Mouse (Mus musculus) lung, embryonic 15.5 days (tissue): Measurements from ENCODE around the gene Gper1. TPM values are rescaled to one million over a fixed set of nuclear protein-coding genes. Genes with fewer than 3 reads are reported as not detected.
A peak's percentile ranks its signal among the peaks of the same experiment; 100 is the strongest.

Experiments used
- ATAC-seq: fragments of 200-750 bp; cut with Nextera tagmentation; 2 replicates; pipeline ENCODE4 v1.8.0; 2017; ENCODE audit warnings: moderate number of reproducible peaks, borderline replicate concordance; ENCODE audit not compliant: low FRiP score, low TSS enrichment; ENCODE audit errors: extremely low read depth
- H3K27ac ChIP-seq: fragments of 300-500 bp; sonication (generic); 2 replicates; pipeline ENCODE4 v1.5.1; 2015; ENCODE audit warnings: moderate library complexity, mild to moderate bottlenecking, inconsistent platforms
- H3K27me3 ChIP-seq: fragments of 300-500 bp; sonication (generic); 2 replicates; pipeline ENCODE4 v1.6.1; 2015; ENCODE audit warnings: inconsistent platforms
- H3K36me3 ChIP-seq: fragments of 300-500 bp; sonication (generic); 2 replicates; pipeline ENCODE4 v1.6.1; 2015; ENCODE audit warnings: inconsistent platforms
- H3K4me1 ChIP-seq: fragments of 300-500 bp; sonication (generic); 2 replicates; pipeline ENCODE4 v1.6.1; 2015; ENCODE audit warnings: inconsistent platforms
- H3K4me2 ChIP-seq: fragments of 300-500 bp; sonication (generic); 2 replicates; pipeline ENCODE4 v1.6.1; 2015; ENCODE audit warnings: inconsistent platforms, mild to moderate bottlenecking, moderate library complexity
- H3K4me3 ChIP-seq: fragments of 300-500 bp; sonication (generic); 2 replicates; pipeline ENCODE4 v1.5.1; 2015; ENCODE audit warnings: mild to moderate bottlenecking, inconsistent platforms
- H3K9ac ChIP-seq: fragments of 300-500 bp; sonication (generic); 2 replicates; pipeline ENCODE4 v1.6.1; 2015; ENCODE audit warnings: inconsistent platforms
- H3K9me3 ChIP-seq: fragments of 300-500 bp; sonication (generic); 2 replicates; pipeline ENCODE4 v1.6.1; 2016; ENCODE audit warnings: inconsistent platforms
- WGBS: fragments of 180-500 bp; shearing (Covaris S2); methylation state at CpG from one replicate; pipeline ENCODE4 v1.1.7; 2015; 5-methylcytosine and 5-hydroxymethylcytosine counted together
- polyA plus RNA-seq: library from polyadenylated mRNA; unstranded; fragments of >200 nt; fragmentation: Nextera tagmentation; extraction: Ambion mirVana; gene quantifications from 2 replicates; pipeline ENCODE4 v1.2.1, GENCODE M21; 2015

The Gper1 gene
- polyA plus RNA-seq, 1 experiment from 2014 or later = 6.6 TPM

DNA sequence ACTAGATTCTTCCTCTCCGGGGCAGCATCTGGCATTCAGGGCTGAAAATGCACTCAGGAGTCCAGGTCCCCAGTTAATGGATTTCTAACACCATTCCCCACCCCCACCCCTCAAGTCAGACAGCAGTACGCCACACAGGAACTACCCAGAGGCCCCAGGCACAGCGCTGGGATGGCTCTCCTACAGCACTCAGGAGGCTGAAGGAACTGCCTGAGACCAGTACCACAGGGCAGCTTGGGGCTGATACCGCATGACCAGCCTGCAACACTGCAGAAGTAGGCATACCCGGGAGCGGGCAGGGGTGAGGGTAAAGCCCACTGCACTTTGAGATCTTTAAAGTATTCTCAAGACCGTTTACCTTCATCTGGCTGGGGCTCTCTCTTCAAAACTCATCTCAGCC lies 17.5 kb upstream of the Gper1 start:
- no peaks in the 10 kb centered on the region for H3K36me3 ChIP-seq
- H3K4me1 ChIP-seq = peaks cover 12% of the 10 kb centered on the region; the same call in 1 of the 2 replicates
- H3K4me3 ChIP-seq = no peak overlapping the region
- no peaks in the 10 kb centered on the region for H3K9me3 ChIP-seq
- H3K27ac ChIP-seq = no peak overlapping the region
- no peak overlapping the region for H3K9ac ChIP-seq
- H3K27me3 ChIP-seq = no peaks in the 10 kb centered on the region
- no peak for ATAC-seq
- WGBS = 64% methylated on average over 7 of the region's 7 CpGs
- H3K4me2 ChIP-seq = no peak overlapping the region

DNA sequence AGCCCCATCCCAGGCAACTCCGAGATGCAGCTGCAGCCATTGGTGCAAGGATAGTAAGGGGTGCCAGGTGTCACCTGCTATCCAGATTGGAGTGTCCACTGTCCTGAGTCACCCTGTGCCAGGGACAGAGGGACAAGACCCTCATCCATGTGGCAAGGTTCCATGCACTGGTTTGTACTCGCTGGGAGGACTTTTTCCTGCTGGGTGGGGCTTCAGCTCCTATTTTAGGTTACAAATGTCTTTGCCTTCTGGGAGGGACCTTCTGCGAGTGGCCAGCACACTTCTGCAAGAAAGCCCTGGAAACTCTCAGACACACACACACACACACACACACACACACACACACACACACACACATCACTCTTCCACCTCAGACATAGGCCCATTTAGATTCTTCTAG lies 17.0 kb upstream of the Gper1 start:
- Histone ChIP-seq H3K36me3 (no peaks in the 10 kb centered on the region), H3K4me3 (no peak overlapping the region), H3K9me3 (no peaks in the 10 kb centered on the region), H3K27ac (no peak overlapping the region), H3K4me2 (no peak overlapping the region), H3K9ac (no peak overlapping the region), H3K27me3 (no peaks in the 10 kb centered on the region), H3K4me1 (peaks cover 12% of the 10 kb centered on the region; the same call in 1 of the 2 replicates)
- WGBS = 58% methylated on average over 3 of the region's 3 CpGs
- ATAC-seq = no peak

DNA sequence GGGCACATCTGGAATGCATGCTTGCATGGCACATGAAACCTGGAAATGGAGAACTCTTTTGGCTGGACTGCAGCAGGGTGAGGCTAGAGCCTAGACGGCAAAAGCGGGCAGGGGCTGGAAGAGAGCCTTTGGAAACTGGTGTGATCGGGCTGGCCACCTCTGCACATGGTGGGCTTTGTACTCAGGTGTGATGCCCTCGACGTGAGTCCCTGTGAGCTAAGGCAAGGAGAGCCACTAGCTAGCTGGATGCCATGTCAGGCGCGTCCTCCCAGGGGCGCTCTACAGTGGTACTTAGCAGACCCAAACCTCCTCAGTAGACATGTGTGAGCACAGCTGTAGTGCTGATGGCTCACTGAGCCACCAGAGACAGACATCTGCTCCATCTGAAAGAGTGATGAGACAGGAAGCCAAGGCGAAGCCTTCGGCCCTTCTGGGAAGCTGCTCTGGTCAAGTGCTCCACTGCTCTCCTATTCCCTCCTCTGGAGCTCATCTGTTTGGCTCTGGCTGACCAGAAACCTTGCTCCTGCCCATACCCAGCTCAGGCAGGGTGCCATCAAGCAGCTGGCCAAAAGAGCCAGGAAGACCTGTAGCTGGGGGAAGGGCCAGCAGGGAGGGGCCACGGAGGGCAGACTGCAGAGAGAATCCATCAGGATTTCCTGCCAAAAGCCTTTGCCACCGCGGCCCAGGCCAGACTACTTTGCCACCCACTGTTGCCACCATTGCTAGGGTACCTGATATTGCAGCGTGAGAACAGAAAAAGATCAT lies 15.6 kb upstream of the Gper1 start:
- Histone ChIP-seq H3K9me3 (no peaks in the 10 kb centered on the region), H3K36me3 (no peaks in the 10 kb centered on the region), H3K4me3 (no peak overlapping the region), H3K4me2 (no peak overlapping the region), H3K9ac (no peak overlapping the region), H3K27ac (no peak overlapping the region), H3K27me3 (no peaks in the 10 kb centered on the region), H3K4me1 (peaks cover 12% of the 10 kb centered on the region; the same call in 1 of the 2 replicates)
- WGBS = 76% methylated on average over 14 of the region's 14 CpGs
- ATAC-seq = no peak

DNA sequence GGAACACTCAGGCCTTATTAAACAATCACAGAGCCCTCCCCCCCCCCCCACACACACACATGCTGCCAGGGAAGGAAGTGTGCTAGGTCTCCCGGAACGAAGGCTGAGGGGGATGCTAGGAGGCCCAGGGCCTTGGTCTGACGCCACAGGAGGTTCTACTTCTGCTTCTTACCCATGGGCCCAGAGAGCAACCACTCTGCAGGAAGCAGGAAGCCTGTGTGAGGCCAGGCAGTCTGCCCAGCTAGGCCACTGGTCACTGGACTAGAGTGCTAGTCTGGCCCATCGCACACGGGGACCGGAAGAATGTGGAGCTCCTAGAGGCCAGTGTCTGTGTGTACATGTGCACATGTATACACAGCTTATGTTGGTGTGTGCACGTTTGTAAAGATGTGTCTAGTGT lies 14.4 kb upstream of the Gper1 start:
- ATAC-seq = no peak
- no peak overlapping the region for H3K4me3 ChIP-seq
- no peak overlapping the region for H3K27ac ChIP-seq
- no peaks in the 10 kb centered on the region for H3K27me3 ChIP-seq
- H3K4me2 ChIP-seq = no peak overlapping the region
- no peak overlapping the region for H3K9ac ChIP-seq
- H3K9me3 ChIP-seq = no peaks in the 10 kb centered on the region
- peaks cover 12% of the 10 kb centered on the region; the same call in 1 of the 2 replicates for H3K4me1 ChIP-seq
- H3K36me3 ChIP-seq = no peaks in the 10 kb centered on the region
- 74% methylated on average over 7 of the region's 7 CpGs for WGBS

DNA sequence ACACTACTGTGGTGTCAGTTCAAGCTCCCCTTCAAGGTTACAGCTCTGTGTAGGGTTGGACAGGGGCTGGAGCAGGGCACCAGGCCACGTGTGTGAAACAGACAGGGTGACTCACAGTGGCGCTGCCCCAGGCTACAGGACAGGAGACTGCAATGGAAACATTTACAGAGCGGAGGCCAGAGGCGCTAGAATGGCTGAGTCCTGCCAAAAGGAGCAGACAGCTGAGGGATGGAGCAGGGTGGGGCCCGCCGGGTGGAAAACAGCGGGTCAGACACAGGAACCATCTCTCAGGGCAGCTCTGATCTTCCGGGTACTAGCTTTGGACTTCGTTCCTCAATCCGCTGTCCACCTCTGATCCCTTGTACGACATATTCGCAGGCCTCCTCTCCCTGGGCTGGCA lies 13.5 kb upstream of the Gper1 start:
- WGBS = 55% methylated on average over 12 of the region's 12 CpGs
- Histone ChIP-seq H3K4me2 (no peak overlapping the region), H3K9me3 (no peaks in the 10 kb centered on the region), H3K36me3 (no peaks in the 10 kb centered on the region), H3K27ac (peak overlapping the region; percentile 25; the same call in 1 of the 2 replicates), H3K4me1 (peaks cover 12% of the 10 kb centered on the region; the same call in 1 of the 2 replicates), H3K4me3 (no peak overlapping the region), H3K27me3 (no peaks in the 10 kb centered on the region), H3K9ac (no peak overlapping the region)
- peak; percentile 32; the same call in 1 of the 2 replicates for ATAC-seq

DNA sequence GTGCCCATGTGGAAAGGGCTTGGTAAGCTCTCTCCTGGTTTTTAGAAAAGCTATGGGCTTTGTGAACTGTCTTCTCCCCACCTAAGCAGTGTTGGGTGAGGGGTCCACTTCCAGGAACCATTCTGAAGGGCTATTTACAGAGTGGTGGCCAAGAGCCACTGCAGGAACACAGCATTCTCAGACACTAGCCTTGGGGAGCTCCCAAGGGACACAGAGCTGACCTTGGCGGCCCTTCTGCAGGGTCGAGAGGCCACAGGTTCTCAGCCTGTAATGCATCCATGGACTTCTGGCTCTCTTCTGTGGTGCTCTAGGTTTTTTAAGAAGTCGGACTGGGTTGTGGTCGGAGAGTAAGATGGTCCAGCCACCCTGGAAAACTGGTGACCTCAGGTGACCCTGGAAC lies 12.9 kb upstream of the Gper1 start:
- WGBS = 76% methylated on average over 4 of the region's 4 CpGs
- H3K4me3 ChIP-seq = no peak overlapping the region
- H3K4me1 ChIP-seq = peaks cover 12% of the 10 kb centered on the region; the same call in 1 of the 2 replicates
- no peaks in the 10 kb centered on the region for H3K9me3 ChIP-seq
- H3K9ac ChIP-seq = no peak overlapping the region
- no peak overlapping the region for H3K4me2 ChIP-seq
- H3K27ac ChIP-seq = no peak overlapping the region
- no peaks in the 10 kb centered on the region for H3K36me3 ChIP-seq
- ATAC-seq = no peak
- no peaks in the 10 kb centered on the region for H3K27me3 ChIP-seq

DNA sequence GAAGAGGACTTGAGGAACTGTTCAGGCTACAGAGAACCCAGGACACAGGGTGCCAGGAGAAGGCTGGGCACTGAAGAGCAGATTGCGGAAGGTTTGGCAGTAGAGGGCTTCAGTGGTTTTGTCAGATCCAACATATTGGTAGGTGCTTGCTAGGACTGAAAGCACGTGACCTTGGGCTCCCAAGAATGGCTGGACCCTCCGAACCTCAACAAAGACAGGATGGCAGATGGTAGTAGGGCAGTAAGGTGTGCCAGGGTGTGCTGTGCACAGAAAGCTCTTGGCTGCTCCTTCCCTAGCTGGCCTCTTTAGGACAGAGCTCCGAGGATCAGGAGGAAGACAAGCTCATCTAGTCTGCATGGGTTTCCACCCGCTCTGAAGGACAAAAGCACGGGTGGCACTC lies 11.8 kb upstream of the Gper1 start:
- Histone ChIP-seq H3K36me3 (no peaks in the 10 kb centered on the region), H3K9ac (no peak overlapping the region), H3K27ac (no peak overlapping the region), H3K9me3 (no peaks in the 10 kb centered on the region), H3K4me2 (no peak overlapping the region), H3K4me1 (peaks cover 12% of the 10 kb centered on the region; the same call in 1 of the 2 replicates), H3K4me3 (no peak overlapping the region), H3K27me3 (no peaks in the 10 kb centered on the region)
- ATAC-seq = no peak
- WGBS = 90% methylated on average over 6 of the region's 6 CpGs

DNA sequence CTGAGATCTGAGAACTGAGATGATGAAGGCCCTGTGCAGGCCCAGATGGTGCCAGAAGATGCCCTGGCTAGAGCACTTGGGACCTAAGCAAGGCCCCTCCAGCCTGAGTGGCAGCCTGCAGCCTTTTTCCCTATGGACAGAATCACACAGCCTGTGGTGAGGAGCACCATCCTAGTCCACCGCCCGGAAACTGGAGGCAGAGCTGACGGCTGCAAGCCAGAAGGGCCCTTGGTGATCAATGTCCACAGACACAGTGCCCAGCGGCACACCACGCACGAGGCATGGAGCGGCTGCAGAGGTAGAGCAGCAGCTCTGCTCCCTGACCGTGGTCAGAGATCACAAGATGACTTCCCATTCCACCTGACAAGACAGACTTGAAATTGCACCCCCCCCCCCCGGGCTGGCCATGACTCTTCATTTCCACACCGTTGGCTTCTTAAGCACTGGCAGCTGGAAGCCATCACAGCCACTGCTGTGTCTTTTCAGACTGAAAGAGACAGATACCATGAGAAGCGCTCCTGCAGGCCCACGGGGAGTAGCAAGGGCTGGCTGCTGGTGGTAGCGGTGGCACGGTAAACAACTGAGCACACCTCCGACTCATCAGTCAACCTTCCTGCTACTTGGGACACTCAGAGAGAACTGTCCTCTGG lies 11.2 kb upstream of the Gper1 start:
- no peak for ATAC-seq
- Histone ChIP-seq H3K4me2 (no peak overlapping the region), H3K4me1 (peaks cover 12% of the 10 kb centered on the region; the same call in 1 of the 2 replicates), H3K27me3 (no peaks in the 10 kb centered on the region), H3K36me3 (no peaks in the 10 kb centered on the region), H3K27ac (no peak overlapping the region), H3K4me3 (no peak overlapping the region), H3K9ac (no peak overlapping the region), H3K9me3 (no peaks in the 10 kb centered on the region)
- 62% methylated on average over 15 of the region's 15 CpGs for WGBS

DNA sequence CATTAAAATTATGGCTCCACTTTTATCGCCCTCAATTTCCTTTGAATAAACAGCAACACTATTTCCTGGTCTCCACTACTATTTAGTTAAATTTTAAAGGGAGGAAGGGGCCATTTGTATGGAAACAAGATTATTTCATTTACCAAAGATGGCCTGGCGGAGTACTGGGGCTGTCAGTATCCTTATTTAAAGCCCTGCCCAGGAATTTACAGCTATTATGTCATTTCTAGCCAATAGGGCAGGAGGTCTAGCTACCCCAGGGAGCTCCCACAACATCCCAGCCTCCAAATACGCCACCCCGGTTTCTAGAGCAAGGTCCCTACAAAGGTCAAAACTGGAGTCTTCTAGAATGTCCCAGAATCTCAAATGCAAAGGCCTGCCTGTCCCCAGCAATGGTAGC lies 9.4 kb upstream of the Gper1 start:
- no peak overlapping the region for H3K4me2 ChIP-seq
- no peak overlapping the region for H3K27ac ChIP-seq
- no peak for ATAC-seq
- H3K9me3 ChIP-seq = no peaks in the 10 kb centered on the region
- no peaks in the 10 kb centered on the region for H3K36me3 ChIP-seq
- H3K4me3 ChIP-seq = no peak overlapping the region
- WGBS = 79% methylated on average over 4 of the region's 4 CpGs
- peaks cover 9% of the 10 kb centered on the region for H3K4me1 ChIP-seq
- H3K27me3 ChIP-seq = no peaks in the 10 kb centered on the region
- no peak overlapping the region for H3K9ac ChIP-seq

DNA sequence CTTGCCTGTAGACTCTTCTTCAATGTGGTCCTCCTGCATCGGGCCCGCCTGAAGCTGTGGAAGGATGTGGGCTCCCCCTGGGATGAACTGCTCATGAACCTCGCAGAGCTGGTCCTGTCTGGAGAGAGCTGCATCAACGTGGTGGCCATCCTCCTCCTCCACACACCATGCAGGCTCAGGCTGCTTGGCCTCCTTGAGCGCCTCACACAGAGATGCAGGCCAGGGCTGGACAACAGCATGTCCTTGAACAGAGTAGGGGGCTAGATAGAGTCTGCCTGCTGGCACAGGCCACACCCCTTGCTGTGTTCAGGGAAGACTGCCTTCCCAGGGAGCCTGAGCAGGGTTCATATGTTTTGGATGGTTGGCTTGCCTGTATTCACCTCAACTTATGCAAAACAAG lies 8.0 kb upstream of the Gper1 start:
- Histone ChIP-seq H3K27ac (no peak overlapping the region), H3K9ac (no peak overlapping the region), H3K4me2 (no peak overlapping the region), H3K36me3 (no peaks in the 10 kb centered on the region), H3K4me1 (peaks cover 9% of the 10 kb centered on the region), H3K27me3 (no peaks in the 10 kb centered on the region), H3K4me3 (no peak overlapping the region), H3K9me3 (no peaks in the 10 kb centered on the region)
- WGBS = 86% methylated on average over 5 of the region's 5 CpGs
- ATAC-seq = no peak

DNA sequence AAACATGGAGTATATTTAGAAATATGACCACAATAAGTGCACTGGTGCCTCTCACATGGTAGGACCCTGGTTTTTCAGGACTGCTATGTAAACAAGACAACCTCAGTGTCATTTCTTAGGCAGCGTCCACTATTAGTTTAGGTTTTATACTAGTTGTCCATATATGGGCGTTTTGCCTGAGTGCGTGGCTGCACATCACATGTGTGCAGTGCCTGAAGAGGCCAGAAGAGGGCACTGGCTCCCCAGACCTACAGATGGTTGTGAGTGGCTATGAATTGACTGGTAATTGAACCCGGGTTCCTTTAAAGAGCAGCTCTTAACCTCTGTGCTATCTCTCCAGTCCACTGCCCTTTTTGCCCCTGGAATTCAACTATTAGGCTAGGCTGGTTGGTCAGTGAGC lies 6.0 kb upstream of the Gper1 start:
- no peaks in the 10 kb centered on the region for H3K27me3 ChIP-seq
- no peak for ATAC-seq
- 86% methylated on average over 4 of the region's 4 CpGs for WGBS

DNA sequence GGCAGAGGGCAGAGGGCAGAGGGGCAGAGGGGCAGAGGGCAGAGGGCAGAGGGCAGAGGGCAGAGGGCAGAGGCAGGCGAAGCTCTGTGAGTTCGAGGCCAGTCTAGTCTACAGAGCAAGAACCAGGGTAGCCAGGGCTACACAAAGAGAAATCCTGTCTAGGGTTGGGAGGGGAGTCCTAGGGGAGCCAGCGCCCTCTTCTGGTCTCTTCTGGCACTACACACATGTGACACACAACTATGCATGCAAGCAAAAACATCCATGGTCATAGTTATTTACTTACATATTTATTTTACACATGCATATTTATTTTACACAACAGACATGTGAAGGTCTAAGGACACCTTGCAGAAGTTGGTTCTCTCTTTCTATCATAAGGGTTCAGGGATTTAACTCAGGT lies 5.5 kb upstream of the Gper1 start:
- H3K27me3 ChIP-seq = no peaks in the 10 kb centered on the region
- no peaks in the 10 kb centered on the region for H3K36me3 ChIP-seq
- H3K9me3 ChIP-seq = no peaks in the 10 kb centered on the region
- no peak overlapping the region for H3K4me2 ChIP-seq
- H3K4me1 ChIP-seq = peaks cover 18% of the 10 kb centered on the region
- WGBS = 84% methylated on average over 3 of the region's 3 CpGs
- ATAC-seq = no peak
- no peak overlapping the region for H3K27ac ChIP-seq
- no peak overlapping the region for H3K4me3 ChIP-seq
- H3K9ac ChIP-seq = no peak overlapping the region

More for the DNA sequence above, 6.0 kb upstream of the Gper1 start:
- Histone ChIP-seq H3K4me1 (peaks cover 12% of the 10 kb centered on the region), H3K9ac (no peak overlapping the region), H3K9me3 (no peaks in the 10 kb centered on the region), H3K36me3 (no peaks in the 10 kb centered on the region), H3K27ac (no peak overlapping the region), H3K4me3 (no peak overlapping the region), H3K4me2 (no peak overlapping the region)
